Mouse (Mus musculus) intestine, postnatal 0 days (tissue): ENCODE results near the gene Sass6. TPM values are rescaled to one million over a fixed set of nuclear protein-coding genes. Genes with fewer than 3 reads are reported as not detected.
A peak's percentile ranks its signal among the peaks of the same experiment; 100 is the strongest.

ENCODE experiments used
- ATAC-seq: fragments of 200-750 bp; cut with Nextera tagmentation; 2 replicates; pipeline ENCODE4 v1.8.0; 2017; ENCODE audit warnings: mild to moderate bottlenecking, moderate TSS enrichment, moderate library complexity
- H3K27ac ChIP-seq: fragments of 300-500 bp; sonication (generic); 2 replicates; pipeline ENCODE4 v1.5.1; 2014; ENCODE audit warnings: mild to moderate bottlenecking, low read depth, low read length, moderate library complexity
- H3K27me3 ChIP-seq: fragments of 300-500 bp; sonication (generic); replicated peaks from 2 replicates; pipeline ENCODE4 v1.6.1; 2014; ENCODE audit warnings: low read length, mixed read lengths; ENCODE audit not compliant: control insufficient read depth, insufficient read depth
- H3K36me3 ChIP-seq: fragments of 300-500 bp; sonication (generic); 2 replicates; pipeline ENCODE4 v1.6.1; 2014; ENCODE audit warnings: mild to moderate bottlenecking, moderate library complexity; ENCODE audit not compliant: control insufficient read depth, insufficient read depth
- H3K4me1 ChIP-seq: fragments of 300-500 bp; sonication (generic); replicated peaks from 2 replicates; pipeline ENCODE4 v1.6.1; 2014; ENCODE audit warnings: antibody characterized with exemption, low read length, mixed read lengths; ENCODE audit not compliant: control insufficient read depth, insufficient read depth
- H3K4me2 ChIP-seq: fragments of 300-500 bp; sonication (generic); replicated peaks from 2 replicates; pipeline ENCODE4 v1.6.1; 2014; ENCODE audit warnings: low read depth, mild to moderate bottlenecking, moderate library complexity
- H3K4me3 ChIP-seq: fragments of 300-500 bp; sonication (generic); 2 replicates; pipeline ENCODE4 v1.5.1; 2014; ENCODE audit warnings: low read depth, low read length
- H3K9ac ChIP-seq: fragments of 300-500 bp; sonication (generic); 2 replicates; pipeline ENCODE4 v1.6.1; 2014; ENCODE audit warnings: mild to moderate bottlenecking, low read depth, low read length
- H3K9me3 ChIP-seq: fragments of 300-500 bp; sonication (generic); 2 replicates; pipeline ENCODE4 v1.6.1; 2016; ENCODE audit warnings: mixed run types; ENCODE audit not compliant: control insufficient read depth
- CTCF ChIP-seq: sonication (generic); IDR thresholded peaks from 2 replicates; pipeline ENCODE4 v1.5.1; 2016; ENCODE audit warnings: low read depth, mild to moderate bottlenecking, control low read depth, antibody characterized with exemption, moderate library complexity
- WGBS: fragments of 180-500 bp; shearing (Covaris S2); extraction: QIAGEN DNeasy Blood & Tissue Kit; methylation state at CpG from one replicate; pipeline ENCODE4 v1.1.7; 2014; 5-methylcytosine and 5-hydroxymethylcytosine counted together
- polyA plus RNA-seq: library from polyadenylated mRNA; unstranded; fragments of >200 nt; fragmentation: Nextera tagmentation; extraction: Ambion mirVana; gene quantifications from 2 replicates; pipeline ENCODE4 v1.2.1, GENCODE M21; 2015

Gene Sass6
- polyA plus RNA-seq, 1 experiment from 2014 or later: 4.1 TPM

DNA sequence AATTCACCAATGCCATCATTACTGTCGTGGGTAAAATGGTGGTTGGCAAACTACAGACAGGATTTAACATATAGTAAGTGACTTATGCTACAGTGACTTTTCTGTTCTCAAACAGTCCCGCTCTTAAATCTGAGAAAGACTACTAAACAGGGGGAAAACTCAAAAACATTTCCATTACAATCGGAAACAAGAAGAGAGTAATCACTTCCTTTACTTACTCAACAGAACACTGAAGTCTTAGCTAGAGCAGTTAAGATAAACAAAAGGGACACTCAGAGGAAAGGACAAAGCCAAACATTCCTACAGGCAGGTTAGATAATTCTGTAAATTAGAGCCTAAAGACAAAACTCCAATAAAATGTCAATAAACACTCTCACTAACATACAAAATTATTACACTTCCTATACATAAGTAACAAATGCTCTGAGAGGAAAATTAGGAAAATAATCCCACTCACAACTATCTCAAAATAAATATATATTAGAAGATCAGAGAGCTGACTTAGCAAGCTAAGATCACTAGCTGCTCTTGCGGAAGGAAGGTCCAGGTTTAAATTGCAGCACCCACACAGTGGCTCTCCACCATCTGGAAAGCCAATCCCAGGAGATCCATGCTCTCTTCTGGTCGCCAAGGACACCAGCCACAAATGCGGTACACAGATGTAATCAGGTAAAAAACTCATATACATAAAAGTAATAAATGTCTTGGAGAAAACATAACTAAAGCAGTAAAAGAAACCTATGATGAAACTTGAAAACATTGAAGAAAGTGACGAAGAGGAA lies 61.6 kb downstream of the Sass6 start:
- Histone ChIP-seq H3K4me2 (no peak overlapping the region), H3K9me3 (no peaks in the 10 kb centered on the region), H3K36me3 (no peaks in the 10 kb centered on the region), H3K27ac (no peak overlapping the region), H3K27me3 (no peaks in the 10 kb centered on the region), H3K9ac (no peak overlapping the region), H3K4me1 (peaks cover 3% of the 10 kb centered on the region; the same call in 1 of the 2 replicates), H3K4me3 (no peak overlapping the region)
- WGBS: 57% methylated on average over 7 of the region's 7 CpGs
- no peak for ATAC-seq
- TF ChIP-seq CTCF: no peak

DNA sequence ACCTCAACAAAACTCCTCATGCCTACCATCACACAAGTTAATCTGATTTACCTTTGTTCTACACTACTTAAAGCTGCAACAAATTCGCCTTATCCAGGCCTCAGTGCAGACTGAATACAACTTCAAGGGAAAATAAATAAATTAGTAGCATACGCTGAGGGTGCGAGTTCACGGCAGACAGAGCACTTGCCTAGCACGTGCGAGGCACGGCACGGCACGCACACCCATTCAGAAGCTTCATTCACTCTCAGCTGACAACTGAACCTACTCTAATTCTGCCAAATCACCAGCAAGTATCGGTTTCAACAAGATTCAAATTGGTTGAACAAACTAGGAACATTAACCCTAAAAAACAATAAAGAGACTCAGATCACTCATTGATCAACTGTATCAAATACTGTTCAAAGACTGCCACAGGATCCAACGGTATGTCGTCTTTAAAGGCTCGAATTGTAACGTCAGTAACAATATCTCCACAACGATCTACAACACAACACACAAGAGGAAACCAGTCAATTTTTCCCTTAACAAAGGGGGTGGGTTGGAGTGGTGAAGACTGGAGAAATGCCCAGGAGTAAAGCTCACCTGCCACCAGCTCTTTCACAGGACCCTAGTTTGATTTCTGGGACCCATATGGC lies 64.3 kb downstream of the Sass6 start:
- TF ChIP-seq CTCF: no peak
- peak; percentile 9; the same call in 1 of the 2 replicates for ATAC-seq
- Histone ChIP-seq H3K4me3 (no peak overlapping the region), H3K27ac (peak overlapping the region; percentile 21), H3K36me3 (no peaks in the 10 kb centered on the region), H3K9ac (no peak overlapping the region), H3K9me3 (no peaks in the 10 kb centered on the region), H3K4me2 (peak overlapping the region; percentile 32), H3K27me3 (no peaks in the 10 kb centered on the region), H3K4me1 (peaks cover 6% of the 10 kb centered on the region; the same call in 1 of the 2 replicates)
- WGBS: 61% methylated on average over 15 of the region's 15 CpGs

GRCm38 (mm10) chr3:116659856-116660430 lies 65.2 kb downstream of the Sass6 start:
- H3K27ac ChIP-seq: no peak overlapping the region
- peaks cover 6% of the 10 kb centered on the region; the same call in 1 of the 2 replicates for H3K4me1 ChIP-seq
- no peaks in the 10 kb centered on the region for H3K27me3 ChIP-seq
- no peak for ATAC-seq
- no peaks in the 10 kb centered on the region for H3K9me3 ChIP-seq
- no peaks in the 10 kb centered on the region for H3K36me3 ChIP-seq
- H3K9ac ChIP-seq: no peak overlapping the region
- no peak for TF ChIP-seq CTCF
- H3K4me3 ChIP-seq: no peak overlapping the region
- peak overlapping the region; percentile 14 for H3K4me2 ChIP-seq
- 67% methylated on average over 13 of the region's 13 CpGs for WGBS

GRCm38 (mm10) chr3:116661288-116661869 lies 66.6 kb downstream of the Sass6 start:
- H3K9ac ChIP-seq: peak overlapping the region; percentile 94
- WGBS: 2% methylated on average over 16 of the region's 16 CpGs
- ATAC-seq: no peak
- peak overlapping the region; percentile 70 for H3K4me2 ChIP-seq
- H3K27me3 ChIP-seq: no peaks in the 10 kb centered on the region
- H3K27ac ChIP-seq: peak overlapping the region; percentile 93
- peaks cover 6% of the 10 kb centered on the region; the same call in 1 of the 2 replicates for H3K4me1 ChIP-seq
- H3K36me3 ChIP-seq: no peaks in the 10 kb centered on the region
- H3K4me3 ChIP-seq: peak overlapping the region; percentile 96
- no peak for TF ChIP-seq CTCF
- no peaks in the 10 kb centered on the region for H3K9me3 ChIP-seq

DNA sequence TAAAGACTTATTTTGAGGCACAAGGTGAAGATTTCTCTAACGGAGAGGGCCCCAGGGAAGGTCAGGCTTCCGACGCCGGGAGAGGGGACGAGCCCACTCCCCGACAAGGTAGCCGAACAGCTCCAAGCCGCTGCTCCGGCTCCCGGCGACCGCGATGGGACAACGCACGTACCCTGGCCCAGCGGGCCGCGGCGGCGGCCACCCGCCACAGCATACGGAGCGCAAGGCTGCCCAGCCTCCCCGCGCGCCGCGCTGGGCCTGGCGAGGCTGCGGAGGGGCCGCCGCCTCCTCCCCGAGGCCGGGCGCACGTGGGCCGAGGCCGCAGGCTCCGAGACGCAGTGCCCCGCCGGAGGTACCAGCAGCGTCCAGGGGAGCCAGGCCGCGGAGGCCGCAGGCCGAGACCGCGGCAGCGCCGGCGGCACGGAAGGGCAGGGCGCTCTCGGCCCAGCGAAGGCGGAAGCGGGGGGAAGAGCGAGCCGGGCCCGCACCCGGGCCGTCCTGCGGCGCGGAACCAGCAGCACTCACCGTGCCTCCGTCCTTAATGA lies 67.2 kb downstream of the Sass6 start:
- H3K27me3 ChIP-seq: no peaks in the 10 kb centered on the region
- peak overlapping the region; percentile 94 for H3K9ac ChIP-seq
- no peaks in the 10 kb centered on the region for H3K9me3 ChIP-seq
- peak overlapping the region; percentile 93 for H3K27ac ChIP-seq
- peak overlapping the region; percentile 96 for H3K4me3 ChIP-seq
- no peaks in the 10 kb centered on the region for H3K36me3 ChIP-seq
- WGBS: under 1% methylated on average over 58 of the region's 68 CpGs
- TF ChIP-seq CTCF: no peak
- peak; percentile 81 for ATAC-seq
- H3K4me2 ChIP-seq: peak overlapping the region; percentile 70
- peaks cover 6% of the 10 kb centered on the region; the same call in 1 of the 2 replicates for H3K4me1 ChIP-seq
